Mouse (Mus musculus) heart, postnatal 25 days (tissue): ENCODE measurements around the gene Zswim5. TPM values are rescaled to one million over a fixed set of nuclear protein-coding genes. Genes with fewer than 3 reads are reported as not detected.
"Not testable (repeated sequence)": the region's sequence is repeated elsewhere in the genome, so short reads cannot be mapped to it uniquely, and the experiment has no call there.

Experiments
- DNase-seq: peaks from one replicate; pipeline ENCODE4 v3.0.0; 2022; ENCODE audit warnings: low spot score
- intact Hi-C: fragments of 180-260 bp; cut with DNase I; formaldehyde crosslinking; loops from one replicate; pipeline ENCODE4 v1.15.1; 2025
- total RNA-seq, 2 experiments: library from RNA; stranded (reverse); gene quantifications; 2 replicates each; pipeline ENCODE4 v1.2.3; 2021

The Zswim5 gene
- 1 to 10 TPM in 1 of 2 experiments, under 1 TPM in 1; 0.94 to 1.2 TPM for total RNA-seq

DNA sequence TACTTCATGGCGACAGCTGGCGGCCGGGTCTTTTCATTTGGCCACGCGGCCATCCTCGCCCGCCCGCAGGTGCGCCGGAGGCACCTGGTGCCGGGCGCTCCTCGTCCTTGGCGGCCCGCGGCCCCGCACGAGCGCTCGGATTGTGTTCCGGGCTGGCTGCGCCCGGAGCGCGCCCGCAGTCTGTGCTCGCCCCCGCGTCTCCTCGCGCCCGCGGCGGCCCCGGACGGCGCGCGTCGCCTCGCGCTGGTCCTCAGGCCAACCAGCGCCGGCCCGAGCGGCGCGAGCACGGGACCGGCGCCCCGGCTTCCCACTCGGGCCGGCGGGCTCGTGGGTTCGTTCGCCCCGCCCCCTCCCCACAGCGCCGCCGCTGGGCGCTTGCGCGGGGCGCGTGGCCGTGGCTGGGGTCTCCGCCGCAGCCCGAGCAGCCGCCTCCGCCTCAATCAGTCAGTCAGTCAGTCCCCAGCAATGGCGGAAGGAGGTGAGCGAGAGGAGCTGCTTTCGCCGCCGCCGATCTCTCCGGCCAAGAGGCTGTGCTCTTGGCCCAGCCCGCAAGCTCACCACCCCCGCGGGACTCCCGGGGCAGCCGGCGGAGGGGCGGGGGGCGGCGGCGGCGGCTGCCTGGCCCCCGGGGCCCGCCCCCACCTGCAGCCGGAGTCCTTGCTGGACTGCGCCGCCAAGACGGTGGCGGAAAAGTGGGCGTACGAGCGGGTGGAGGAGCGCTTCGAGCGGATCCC, at the start of gene Zswim5:
TSS of gene Zswim5 (plus strand) at position 382 of the 734 bp plus-strand sequence.
- DNase-seq: peak; percentile 21
- intact Hi-C loops: no loop called here

DNA sequence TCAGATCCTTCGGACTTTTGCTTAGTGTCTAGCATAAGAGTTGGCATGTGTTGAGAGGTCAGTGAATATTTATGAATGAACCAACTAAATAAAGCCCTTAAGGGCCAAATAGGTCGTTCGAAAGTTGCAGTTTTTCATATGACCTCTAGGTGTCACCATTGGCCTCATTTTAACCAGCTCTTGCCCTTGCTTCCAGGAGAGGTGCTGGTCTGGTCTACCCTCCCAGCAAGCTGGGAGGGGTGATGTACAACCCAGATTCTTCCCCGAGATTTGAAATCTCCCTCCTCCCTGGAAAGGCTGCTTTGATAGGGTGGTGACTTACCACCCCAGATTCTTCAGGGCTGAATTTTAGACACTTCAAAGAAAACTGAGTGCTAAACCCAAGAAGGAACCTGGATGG, 49.4 kb upstream of the Zswim5 start:
- no peak for DNase-seq
- intact Hi-C loops: loop anchor here (2.0 to 5.0 kb wide), 2 partner anchors 163 to 309 kb away; no protein-coding TSS in a partner anchor

- intact Hi-C loops: loop anchor here (2.0 to 5.0 kb wide), 2 partner anchors 161 to 308 kb away; no protein-coding TSS in a partner anchor
- no peak for DNase-seq
Observed at GRCm38 (mm10) chr4:116829364-116830069, 47.7 kb upstream of the Zswim5 start.

- intact Hi-C loops: no loop called here
- no peak for DNase-seq
Observed at GRCm38 (mm10) chr4:116830070-116830368, 47.2 kb upstream of the Zswim5 start.

- DNase-seq: no peak
- intact Hi-C loops: no loop called here
Observed at GRCm38 (mm10) chr4:116838999-116839398, 38.2 kb upstream of the Zswim5 start.

DNA sequence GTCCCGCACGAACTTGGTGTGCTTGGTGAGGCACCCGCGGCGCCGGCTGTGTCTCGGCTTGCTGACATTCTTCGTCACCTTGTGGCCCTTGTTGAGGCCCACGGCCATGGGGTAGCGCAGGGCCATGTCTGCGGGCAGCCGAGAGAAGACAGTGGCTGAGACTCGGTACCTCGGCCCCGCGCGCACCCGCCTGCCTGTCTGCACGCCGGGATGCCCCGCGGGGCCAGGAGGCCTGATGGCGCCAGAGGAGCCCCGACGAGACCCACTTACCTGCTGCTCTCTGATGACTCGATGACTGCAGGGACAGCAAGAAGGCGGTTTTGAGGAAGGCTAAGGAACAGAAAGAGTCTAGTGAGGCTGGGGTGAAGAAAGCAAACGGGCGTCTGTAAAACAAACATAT, 37.1 kb upstream of the Zswim5 start:
- intact Hi-C loops, DNase-seq: not testable (repeated sequence)

GRCm38 (mm10) chr4:116840841-116841240, 36.3 kb upstream of the Zswim5 start:
- intact Hi-C loops: no loop called here
- DNase-seq: no peak

- intact Hi-C loops: no loop called here
- DNase-seq: no peak
Observed at GRCm38 (mm10) chr4:116844324-116844723, 32.9 kb upstream of the Zswim5 start.

DNA sequence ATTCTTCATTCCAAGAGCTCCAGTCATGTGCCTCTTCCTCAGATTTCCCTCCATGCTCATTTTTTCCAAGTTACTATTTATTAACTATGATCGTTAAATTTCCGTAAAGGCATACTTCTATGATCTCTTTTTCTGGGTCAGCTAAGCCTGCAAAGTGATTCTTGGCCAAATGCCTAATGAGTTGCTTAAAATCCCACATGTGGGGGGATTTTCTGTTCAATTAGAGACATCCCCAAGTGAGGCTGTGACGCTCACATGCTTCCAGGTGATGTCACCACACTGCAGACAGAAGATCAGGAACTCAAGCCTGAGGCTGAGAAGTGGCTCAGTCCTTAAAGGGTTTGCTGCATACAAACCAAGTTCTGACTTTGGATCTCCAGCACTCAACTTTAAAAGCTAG, 27.3 kb upstream of the Zswim5 start:
- intact Hi-C loops: loop anchor here (5.0 kb wide), 1 partner anchor 107 kb away; no protein-coding TSS in a partner anchor
- DNase-seq: no peak

DNA sequence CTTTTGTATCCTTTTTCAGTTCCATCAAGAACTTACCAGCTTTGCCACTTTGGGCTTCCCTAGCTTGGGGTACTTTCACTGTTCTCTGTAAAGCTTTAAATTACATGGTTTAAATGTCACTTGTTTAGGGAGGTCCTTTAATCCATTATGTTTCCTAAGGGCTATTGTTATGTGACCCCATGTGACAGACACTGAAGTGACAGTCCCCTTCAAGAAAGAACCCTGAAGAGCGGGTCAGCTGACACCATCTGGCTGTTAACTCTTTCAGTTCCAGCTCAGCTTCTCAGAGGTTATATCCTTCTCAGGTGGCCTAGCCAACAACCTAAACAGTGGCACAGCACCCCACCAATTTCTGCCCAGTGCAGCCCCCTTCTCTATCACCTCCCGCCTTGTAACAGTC, 22.9 kb upstream of the Zswim5 start:
- DNase-seq: no peak

GRCm38 (mm10) chr4:116857203-116857602, 20.0 kb upstream of the Zswim5 start:
- DNase-seq: no peak
- intact Hi-C loops: no loop called here

More for the DNA sequence above, 22.9 kb upstream of the Zswim5 start:
- intact Hi-C loops: no loop called here

- no peak for DNase-seq
- intact Hi-C loops: no loop called here
Observed at GRCm38 (mm10) chr4:116859711-116860110, 17.5 kb upstream of the Zswim5 start.

GRCm38 (mm10) chr4:116862023-116862422, 15.2 kb upstream of the Zswim5 start:
- intact Hi-C loops: no loop called here
- DNase-seq: no peak

GRCm38 (mm10) chr4:116869898-116870297, 7.3 kb upstream of the Zswim5 start:
- no peak for DNase-seq
- intact Hi-C loops: no loop called here

GRCm38 (mm10) chr4:116874595-116874994, 2.6 kb upstream of the Zswim5 start:
- DNase-seq: no peak
- intact Hi-C loops: no loop called here

GRCm38 (mm10) chr4:116876630-116876994, 564 bp upstream of the Zswim5 start:
- no peak for DNase-seq
- intact Hi-C loops: no loop called here

- intact Hi-C loops: no loop called here
- peak; percentile 7 for DNase-seq
Observed at GRCm38 (mm10) chr4:116877729-116878321, 649 bp downstream of the Zswim5 start.

GRCm38 (mm10) chr4:116878491-116878890, 1.3 kb downstream of the Zswim5 start:
- no peak for DNase-seq
- intact Hi-C loops: no loop called here

- no peak for DNase-seq
- intact Hi-C loops: no loop called here
Observed at GRCm38 (mm10) chr4:116882679-116883078, 5.5 kb downstream of the Zswim5 start.

DNA sequence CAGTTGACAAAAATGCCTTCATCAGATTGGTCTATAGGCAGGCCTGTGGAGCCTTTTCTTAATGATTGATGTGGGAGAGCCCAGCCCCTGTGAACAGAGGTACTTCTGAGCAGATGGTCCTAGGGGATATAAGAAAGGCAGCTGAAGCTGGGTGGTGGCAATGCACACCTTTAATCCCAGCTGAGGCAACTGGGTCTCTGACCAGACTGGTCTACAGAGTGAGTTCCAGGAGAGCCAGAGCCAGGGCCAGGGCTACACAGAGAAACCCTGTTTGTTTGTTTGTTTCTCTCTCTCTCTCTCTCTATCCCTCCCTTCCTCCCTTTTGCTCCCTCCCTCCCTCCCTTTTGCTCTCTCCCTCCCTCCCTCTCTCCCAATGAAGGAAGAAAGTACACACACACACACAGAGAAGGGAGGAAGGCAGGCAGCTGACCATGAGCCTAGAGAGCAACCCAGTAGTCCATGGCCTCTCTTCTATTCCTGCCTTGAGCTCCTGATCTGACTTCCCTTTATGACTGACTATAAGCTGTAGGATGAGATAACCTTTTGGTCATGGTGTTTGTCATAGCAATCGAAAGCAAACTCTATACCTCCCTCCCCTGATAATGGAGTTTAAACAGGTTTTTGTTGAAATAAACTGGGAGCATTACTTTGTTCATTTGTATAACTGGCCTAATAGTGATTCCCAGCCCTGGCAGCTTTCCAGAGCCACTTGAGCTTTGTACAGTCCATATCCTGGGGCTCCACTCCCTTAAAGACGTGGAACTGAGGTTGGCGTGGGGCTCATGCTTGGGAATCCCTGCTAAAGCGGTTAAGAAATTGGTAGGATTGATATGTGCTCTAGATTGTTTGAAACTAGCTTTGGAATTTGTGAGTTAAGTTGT, 17.3 kb downstream of the Zswim5 start:
- intact Hi-C loops: no loop called here
- no peak for DNase-seq
